Mouse (Mus musculus) MEL (cell line): ENCODE measurements around the gene Dop1b.

Experiments
- CHD2 ChIP-seq: IDR thresholded peaks from 2 replicates; pipeline ENCODE4 v1.6.1; 2011; ENCODE audit warnings: low read length, improper control_type of control experiment
- EP300 ChIP-seq, 2 experiments: IDR thresholded peaks; 2 replicates each; pipeline ENCODE4 v1.6.1; 2011; ENCODE audit warnings: improper control_type of control experiment in 2 of 2, low read length in 2 of 2, low read depth in 1 of 2, mild to moderate bottlenecking in 1 of 2
- HCFC1 ChIP-seq: IDR thresholded peaks from 2 replicates; pipeline ENCODE4 v1.6.1; 2012; ENCODE audit warnings: low read depth, mild to moderate bottlenecking, inconsistent platforms, low read length, improper control_type of control experiment, moderate library complexity
- POLR2A ChIP-seq, 2 experiments: IDR thresholded peaks; 2 replicates each; pipeline ENCODE4 v1.6.1; 2011 to 2012; ENCODE audit warnings: low read length in 2 of 2, mild to moderate bottlenecking in 2 of 2, control low read depth in 1 of 2, improper control_type of control experiment in 1 of 2, low read depth in 1 of 2, moderate library complexity in 1 of 2; ENCODE audit not compliant: control insufficient read depth in 1 of 2, insufficient read depth in 1 of 2, poor library complexity in 1 of 2
- UBTF ChIP-seq: IDR thresholded peaks from 2 replicates; pipeline ENCODE4 v1.6.1; 2012; ENCODE audit warnings: low read depth, mild to moderate bottlenecking, inconsistent platforms, low read length, improper control_type of control experiment, moderate library complexity, borderline replicate concordance; ENCODE audit not compliant: insufficient read depth
- USF1 ChIP-seq: IDR thresholded peaks from 2 replicates; pipeline ENCODE4 v1.6.1; 2014; ENCODE audit warnings: low read depth, mild to moderate bottlenecking, inconsistent platforms, low read length, improper control_type of control experiment, moderate library complexity
- ZC3H11A ChIP-seq: IDR thresholded peaks from 2 replicates; pipeline ENCODE4 v1.6.1; 2012; ENCODE audit warnings: low read depth, mild to moderate bottlenecking, inconsistent platforms, low read length, improper control_type of control experiment

DNA sequence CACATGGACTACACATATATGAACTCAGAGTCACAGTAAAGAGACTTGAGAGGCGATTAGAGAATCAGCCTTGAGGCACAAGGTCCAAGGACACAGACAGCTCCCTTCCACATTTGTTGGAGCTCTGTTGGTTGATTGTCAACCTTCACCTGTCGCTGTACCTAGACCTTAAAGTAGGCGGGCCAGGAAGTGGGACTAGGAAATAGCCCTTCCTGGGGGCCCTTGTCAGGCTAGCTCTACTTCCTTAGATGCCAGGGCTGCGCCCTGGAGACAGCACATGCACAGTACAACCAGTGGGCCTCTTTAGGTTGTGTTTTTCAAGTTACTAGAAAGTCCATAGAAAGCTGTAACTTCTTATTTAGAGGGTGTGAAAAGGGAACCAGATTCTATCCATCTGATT is 67.8 kb downstream of the Dop1b start:
- TF ChIP-seq CHD2 (no peak), HCFC1 (no peak), USF1 (no peak), EP300 (IDR thresholded peaks at IDR 0.05; ENCODE audit: low read depth in 1 of 2, low read length in 2 of 2) (no peak), UBTF (no peak), ZC3H11A (no peak), POLR2A (IDR thresholded peaks at IDR 0.05; ENCODE audit: control insufficient read depth in 1 of 2, insufficient read depth in 1 of 2, low read depth in 1 of 2, low read length in 2 of 2, poor library complexity in 1 of 2) (no peak)
